Comparison of ENCODE assay signal across 25 mouse cellular contexts in the genomic region with DNA sequence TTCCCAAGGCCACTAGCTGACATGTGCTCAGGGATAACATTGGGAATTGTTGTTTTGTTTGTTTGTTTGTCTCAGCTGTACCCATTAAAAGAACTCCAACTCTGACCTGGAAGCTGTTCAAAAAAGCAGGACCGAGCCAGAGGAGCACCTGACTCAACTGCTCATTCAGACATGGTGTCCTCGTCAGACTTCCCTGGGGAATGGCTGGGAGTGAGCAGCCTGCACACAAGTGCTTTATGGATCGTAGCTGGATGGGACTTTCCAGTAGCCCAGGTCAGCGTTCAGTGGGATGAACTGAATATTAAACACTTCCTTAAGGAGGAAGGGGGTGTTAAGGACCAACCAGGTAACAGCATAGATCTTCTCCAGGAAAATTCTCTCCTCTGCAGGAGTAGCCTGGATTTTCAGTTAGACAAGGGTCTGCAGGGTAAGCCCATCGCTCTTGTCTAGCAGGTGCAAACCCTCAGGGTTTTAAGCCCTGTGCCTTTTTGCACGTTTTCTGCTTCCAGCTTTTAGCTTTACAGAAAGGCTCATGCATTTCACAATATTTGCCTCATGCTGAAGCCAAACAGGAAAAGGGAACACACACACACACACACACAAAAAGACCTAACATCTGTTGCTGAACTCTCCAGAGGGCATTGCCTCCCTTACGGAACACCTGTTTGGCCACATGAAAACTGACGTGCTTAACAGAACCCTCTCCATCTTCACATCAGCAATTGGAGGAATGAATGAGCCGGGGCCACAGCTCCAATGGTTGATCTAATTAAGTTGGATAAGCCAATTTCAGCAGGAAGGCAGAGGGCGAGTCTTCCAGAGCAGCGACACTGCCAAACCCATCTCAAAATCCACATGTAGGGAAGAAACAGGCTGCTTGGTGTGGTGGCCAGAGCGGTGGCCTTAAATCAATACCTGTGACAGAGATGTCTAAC.
DNase-seq lines count a peak whose midpoint lies in the region; ATAC-seq and TF ChIP-seq lines count a peak whose summit lies in the region.
"Had no signal": no experiment of that assay in that cellular context is flagged by ENCODE, and none has a peak within 500 bp of the region (broad histone marks: within the 10 kb centered on the region; RNA-seq: fewer than 3 reads in every experiment).

No protein-coding gene starts in this region.

- no peaks in the 10 kb centered on the region for H3K27me3 ChIP-seq in liver, embryonic 11.5 days (replicated peaks; ENCODE audit: control insufficient read depth, insufficient read depth, low read length)
- H3K27me3 ChIP-seq in thymus, adult 2 months (ENCODE audit: control insufficient read depth, insufficient read depth, low read length), result no peaks in the 10 kb centered on the region
- H3K27me3 ChIP-seq in liver, postnatal 0 days (ENCODE audit: insufficient read depth, low read length), result no peaks in the 10 kb centered on the region
- H3K27me3 ChIP-seq: embryonic facial prominence, embryonic 12.5 days; kidney, embryonic 15.5 days; midbrain, embryonic 15.5 days had no signal

- peak; percentile 12 for DNase-seq in adrenal gland, adult 8-10 months
- no peak for DNase-seq in adrenal gland, postnatal 36 days
- peak; percentile 20 for DNase-seq in liver, embryonic 11.5 days (ENCODE audit: low spot score)
- no peak for DNase-seq in liver
- DNase-seq in thymus, adult 2 months, result no peak
- DNase-seq in thymus, adult 18-20 months, result no peak
- no peak for DNase-seq in liver, postnatal 0 days
- no peak for DNase-seq in embryo, embryonic 10.5 days (ENCODE audit: low spot score)
- DNase-seq: cerebellum, adult 8-10 months; embryo, embryonic 11 days; gastrocnemius, postnatal 25 days; heart, postnatal 14 days; kidney, adult 18-20 months; kidney, postnatal 25 days; left cerebral cortex, postnatal 4 days; right cerebral cortex, postnatal 4 days had no signal

- no peak for ATAC-seq in liver, embryonic 11.5 days (replicated peaks; ENCODE audit: low FRiP score)
- peak; percentile 35; the same call in 1 of the 2 replicates for ATAC-seq in liver, postnatal 0 days
- ATAC-seq: forebrain, embryonic 14.5 days; hindbrain, embryonic 16.5 days; midbrain, embryonic 15.5 days; Patski had no signal

- H3K4me1 ChIP-seq in liver, embryonic 11.5 days (replicated peaks; ENCODE audit: control insufficient read depth, insufficient read depth, low read length), result peaks cover 3% of the 10 kb centered on the region; the same call in 1 of the 2 replicates
- peaks cover 35% of the 10 kb centered on the region for H3K4me1 ChIP-seq in thymus, adult 2 months (replicated peaks; ENCODE audit: control insufficient read depth, insufficient read depth, low read length)
- H3K4me1 ChIP-seq in liver, postnatal 0 days (ENCODE audit: insufficient read depth), result peaks cover 6% of the 10 kb centered on the region

- TF ChIP-seq EP300 in liver, postnatal 0 days (IDR thresholded peaks at IDR 0.05; ENCODE audit: low read depth), result no peak

- no peaks in the 10 kb centered on the region for H3K36me3 ChIP-seq in liver, embryonic 11.5 days (ENCODE audit: control insufficient read depth, insufficient read depth, low read length)
- H3K36me3 ChIP-seq in thymus, adult 2 months (ENCODE audit: control insufficient read depth, insufficient read depth, low read length), result no peaks in the 10 kb centered on the region
- no peaks in the 10 kb centered on the region for H3K36me3 ChIP-seq in liver, postnatal 0 days (replicated peaks; ENCODE audit: insufficient read depth, low read length)
- H3K36me3 ChIP-seq: embryonic facial prominence, embryonic 12.5 days; G1E; kidney, embryonic 15.5 days; midbrain, embryonic 15.5 days had no signal

- H3K9me3 ChIP-seq in liver, embryonic 11.5 days (ENCODE audit: control insufficient read depth, low read length), result no peaks in the 10 kb centered on the region
- no peaks in the 10 kb centered on the region for H3K9me3 ChIP-seq in liver, postnatal 0 days (ENCODE audit: low read length)
- H3K9me3 ChIP-seq: embryonic facial prominence, embryonic 12.5 days; G1E; kidney, embryonic 15.5 days; midbrain, embryonic 15.5 days had no signal

- no peak overlapping the region for H3K4me3 ChIP-seq in liver, embryonic 11.5 days (ENCODE audit: low read depth, low read length)
- H3K4me3 ChIP-seq in thymus, adult 2 months (ENCODE audit: control insufficient read depth, insufficient read depth, low read length), result no peak overlapping the region
- no peak overlapping the region for H3K4me3 ChIP-seq in liver, postnatal 0 days (ENCODE audit: low read depth, low read length)
- H3K4me3 ChIP-seq: embryonic facial prominence, embryonic 12.5 days; kidney, embryonic 15.5 days; midbrain, embryonic 15.5 days had no signal

- 76% methylated on average over 12 of the region's 12 CpGs for WGBS in liver, embryonic 11.5 days
- WGBS in thymus, adult 2 months, result 53% methylated on average over 12 of the region's 12 CpGs
- 59% methylated on average over 12 of the region's 12 CpGs for WGBS in liver, postnatal 0 days (ENCODE audit: insufficient replicate concordance)

- no peak overlapping the region for H3K9ac ChIP-seq in liver, embryonic 11.5 days (ENCODE audit: low read depth, low read length)
- no peak overlapping the region for H3K9ac ChIP-seq in liver, postnatal 0 days (replicated peaks)
- H3K9ac ChIP-seq: embryonic facial prominence, embryonic 12.5 days; kidney, embryonic 15.5 days; midbrain, embryonic 15.5 days had no signal

- no peak for TF ChIP-seq POLR2A in thymus, adult 2 months (IDR thresholded peaks at IDR 0.05; ENCODE audit: control insufficient read depth, extremely low read depth, insufficient read depth, low read length, poor library complexity)

- no peak overlapping the region for H3K27ac ChIP-seq in liver, embryonic 11.5 days (ENCODE audit: low read depth, low read length)
- H3K27ac ChIP-seq in thymus, adult 2 months (ENCODE audit: control insufficient read depth, insufficient read depth, low read length), result peak overlapping the region; percentile 84
- no peak overlapping the region for H3K27ac ChIP-seq in liver, postnatal 0 days (ENCODE audit: low read depth)
- H3K27ac ChIP-seq: embryonic facial prominence, embryonic 12.5 days; macrophage; midbrain, embryonic 15.5 days; stomach, postnatal 0 days had no signal

- H3K4me2 ChIP-seq in liver, embryonic 11.5 days, result no peak overlapping the region
- no peak overlapping the region for H3K4me2 ChIP-seq in liver, postnatal 0 days (ENCODE audit: low read depth, low read length)
- H3K4me2 ChIP-seq: embryonic facial prominence, embryonic 12.5 days; kidney, embryonic 15.5 days; midbrain, embryonic 15.5 days had no signal

- no peak for TF ChIP-seq CTCF in thymus, adult 2 months (IDR thresholded peaks at IDR 0.05; ENCODE audit: borderline replicate concordance, control insufficient read depth, extremely low read depth, insufficient read depth, low read length, poor library complexity)
- TF ChIP-seq CTCF in liver, postnatal 0 days (IDR thresholded peaks at IDR 0.05; ENCODE audit: low read depth), result no peak

Comparison
In these comparisons a context has a peak if more than half of its experiments do, and no peak if none do; other contexts are left out.
1. DNase-seq: peak in adrenal gland, adult 8-10 months (single experiment) and liver, embryonic 11.5 days (single experiment); none in adrenal gland, postnatal 36 days (0 of 2), liver (single experiment), thymus, adult 2 months (single experiment), thymus, adult 18-20 months (0 of 2), liver, postnatal 0 days (single experiment) and embryo, embryonic 10.5 days (single experiment).